Mouse (Mus musculus): ENCODE data around the gene Hs6st2. TPM values are rescaled to one million over a fixed set of nuclear protein-coding genes. Genes with fewer than 3 reads are reported as not detected.

Gene Hs6st2
- 25.3 and 27.0 TPM in 2 replicates for polyA plus RNA-seq (2014; fragmentation: Nextera tagmentation; extraction: Ambion mirVana)

DNA sequence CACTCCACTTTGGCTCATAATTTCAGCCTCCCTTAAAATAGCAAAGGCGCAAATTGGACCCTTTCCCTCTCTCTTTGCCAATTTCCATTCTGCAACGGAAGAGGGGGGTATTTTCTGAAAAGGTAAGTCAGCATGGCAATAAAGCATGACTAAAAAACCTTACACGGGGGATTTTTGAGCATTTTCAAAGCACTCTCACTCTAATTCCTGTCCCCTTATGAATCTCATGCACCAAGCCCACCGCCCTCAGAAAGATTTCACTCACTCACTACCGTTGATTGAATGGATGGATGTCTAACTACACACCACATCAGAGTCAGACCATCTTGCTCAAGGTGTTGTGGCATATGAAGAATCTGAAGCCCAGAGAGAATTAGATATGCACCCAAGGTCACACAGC, at the start of gene Hs6st2:
Hs6st2 (minus strand) TSS at position 101 of the 400 bp plus-strand sequence.
- no peaks in the 10 kb centered on the region for H3K4me1 ChIP-seq (ENCODE audit: control insufficient read depth, insufficient read depth, low read length)
- H3K36me3 ChIP-seq (replicated peaks; ENCODE audit: control insufficient read depth, insufficient read depth, low read depth, low read length): no peaks in the 10 kb centered on the region
- H3K27me3 ChIP-seq (ENCODE audit: control insufficient read depth, insufficient read depth, low read length): no peaks in the 10 kb centered on the region; the same call in 1 of the 2 replicates
- H3K4me3 ChIP-seq (ENCODE audit: low read depth, low read length): peak within 1 kb of the TSS; percentile 47
- H3K27ac ChIP-seq (replicated peaks; ENCODE audit: low read depth, low read length): no peak within 1 kb of the TSS
- no peaks in the 10 kb centered on the region for H3K9me3 ChIP-seq (replicated peaks; ENCODE audit: control insufficient read depth, low read length)
- H3K9ac ChIP-seq (replicated peaks; ENCODE audit: low read length): peak within 1 kb of the TSS; percentile 68
- WGBS: 18% methylated on average over 5 of the region's 5 CpGs
- ATAC-seq (replicated peaks; ENCODE audit: insufficient number of reproducible peaks, low FRiP score, low TSS enrichment, low read depth): no peak
- DNase-seq (ENCODE audit: low spot score): no peak
- peak within 1 kb of the TSS; percentile 62 for H3K4me2 ChIP-seq (ENCODE audit: low read depth, low read length)

DNA sequence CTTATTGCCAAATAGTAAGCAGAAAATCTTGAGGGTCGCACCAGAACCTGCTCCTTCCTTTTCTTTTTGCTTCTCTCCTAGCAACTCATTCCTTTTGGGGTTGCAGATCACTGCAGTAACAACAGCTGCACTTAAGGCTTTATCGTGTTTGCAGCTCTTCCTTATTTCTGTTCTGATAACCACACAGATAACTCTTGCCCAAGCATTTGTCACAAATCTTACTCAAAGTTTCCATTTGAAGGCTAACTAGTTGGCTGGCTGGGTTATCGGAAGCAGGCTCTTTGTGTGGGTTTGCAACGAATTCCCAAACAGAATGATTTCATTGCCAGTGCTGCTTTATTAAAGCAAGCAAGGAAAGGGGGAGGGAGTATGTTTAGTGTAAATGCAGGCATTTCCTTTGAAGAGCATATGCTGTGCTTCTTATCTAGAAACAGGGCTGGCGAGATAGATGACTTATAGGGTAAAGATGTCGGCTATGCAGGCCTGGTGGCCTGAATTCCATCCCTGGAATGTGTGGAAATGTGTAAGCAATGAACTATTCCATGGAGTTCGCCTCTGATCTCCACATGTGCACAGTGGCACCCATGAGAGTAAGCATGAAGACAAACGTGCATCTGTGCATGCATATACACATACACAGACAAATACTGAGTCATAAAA, 32.6 kb upstream of the Hs6st2 start:
- Histone ChIP-seq H3K4me1 (ENCODE audit: control insufficient read depth, insufficient read depth, low read length) (no peaks in the 10 kb centered on the region), H3K4me3 (ENCODE audit: low read depth, low read length) (no peak overlapping the region), H3K4me2 (ENCODE audit: low read depth, low read length) (no peak overlapping the region), H3K27ac (replicated peaks; ENCODE audit: low read depth, low read length) (no peak overlapping the region), H3K27me3 (ENCODE audit: control insufficient read depth, insufficient read depth, low read length) (no peaks in the 10 kb centered on the region), H3K36me3 (replicated peaks; ENCODE audit: control insufficient read depth, insufficient read depth, low read depth, low read length) (no peaks in the 10 kb centered on the region), H3K9me3 (replicated peaks; ENCODE audit: control insufficient read depth, low read length) (no peaks in the 10 kb centered on the region), H3K9ac (replicated peaks; ENCODE audit: low read length) (no peak overlapping the region)
- ATAC-seq (replicated peaks; ENCODE audit: insufficient number of reproducible peaks, low FRiP score, low TSS enrichment, low read depth) (no peak), DNase-seq (ENCODE audit: low spot score) (no peak)
- WGBS: 72% methylated on average over 8 of the region's 8 CpGs

DNA sequence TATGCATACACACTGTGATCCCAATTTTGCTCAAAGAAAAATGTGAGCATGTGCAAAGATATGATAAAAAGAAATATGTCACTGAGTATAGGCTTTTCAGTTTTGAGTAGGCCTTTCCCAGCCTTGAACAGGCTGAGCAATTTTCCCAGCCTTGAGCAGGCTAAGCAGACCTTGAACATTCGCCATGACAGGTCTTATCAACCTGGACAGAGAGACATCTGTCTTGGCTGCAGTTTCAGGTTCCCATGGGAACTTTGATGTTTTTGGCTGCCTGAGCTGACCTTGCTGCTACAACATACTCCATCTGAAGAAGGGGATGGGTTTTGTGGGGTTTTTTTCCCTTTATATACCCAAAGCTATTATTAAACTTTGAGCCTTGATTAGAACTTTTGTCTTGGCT, 31.3 kb upstream of the Hs6st2 start:
- H3K4me2 ChIP-seq (ENCODE audit: low read depth, low read length): no peak overlapping the region
- ATAC-seq (replicated peaks; ENCODE audit: insufficient number of reproducible peaks, low FRiP score, low TSS enrichment, low read depth) (no peak), DNase-seq (ENCODE audit: low spot score) (no peak)
- H3K4me1 ChIP-seq (ENCODE audit: control insufficient read depth, insufficient read depth, low read length): no peaks in the 10 kb centered on the region
- H3K36me3 ChIP-seq (replicated peaks; ENCODE audit: control insufficient read depth, insufficient read depth, low read depth, low read length): no peaks in the 10 kb centered on the region
- H3K9me3 ChIP-seq (replicated peaks; ENCODE audit: control insufficient read depth, low read length): no peaks in the 10 kb centered on the region
- H3K27ac ChIP-seq (replicated peaks; ENCODE audit: low read depth, low read length): no peak overlapping the region
- no peak overlapping the region for H3K4me3 ChIP-seq (ENCODE audit: low read depth, low read length)
- H3K9ac ChIP-seq (replicated peaks; ENCODE audit: low read length): no peak overlapping the region
- WGBS: 58% methylated on average over 1 of the region's 1 CpGs
- H3K27me3 ChIP-seq (ENCODE audit: control insufficient read depth, insufficient read depth, low read length): no peaks in the 10 kb centered on the region

DNA sequence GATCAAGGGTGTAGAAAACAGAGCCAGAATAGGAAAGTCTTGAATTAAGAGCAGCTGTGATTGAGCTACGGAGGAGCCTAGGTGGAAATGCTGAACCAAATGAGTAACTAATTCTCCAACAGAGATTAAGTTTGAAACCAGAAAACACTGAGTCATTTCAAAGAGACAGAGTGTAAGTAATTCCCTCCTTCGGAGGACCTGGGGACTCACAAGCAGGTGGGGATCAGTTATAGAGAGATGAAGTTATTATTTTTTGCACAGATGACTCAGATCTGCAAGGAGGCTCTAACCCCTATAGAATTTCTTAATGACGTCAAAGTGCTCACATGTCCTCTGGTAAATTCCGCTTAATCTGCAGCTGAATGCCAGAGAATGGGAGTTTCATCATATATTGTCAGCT, 21.2 kb upstream of the Hs6st2 start:
- WGBS: 39% methylated on average over 4 of the region's 4 CpGs
- ATAC-seq (replicated peaks; ENCODE audit: insufficient number of reproducible peaks, low FRiP score, low TSS enrichment, low read depth) (no peak), DNase-seq (ENCODE audit: low spot score) (no peak)
- no peak overlapping the region for H3K9ac ChIP-seq (replicated peaks; ENCODE audit: low read length)
- no peak overlapping the region for H3K27ac ChIP-seq (replicated peaks; ENCODE audit: low read depth, low read length)
- H3K27me3 ChIP-seq (ENCODE audit: control insufficient read depth, insufficient read depth, low read length): peaks cover 2% of the 10 kb centered on the region; the same call in 1 of the 2 replicates
- H3K4me1 ChIP-seq (ENCODE audit: control insufficient read depth, insufficient read depth, low read length): no peaks in the 10 kb centered on the region
- H3K4me2 ChIP-seq (ENCODE audit: low read depth, low read length): no peak overlapping the region
- H3K36me3 ChIP-seq (replicated peaks; ENCODE audit: control insufficient read depth, insufficient read depth, low read depth, low read length): no peaks in the 10 kb centered on the region
- no peaks in the 10 kb centered on the region for H3K9me3 ChIP-seq (replicated peaks; ENCODE audit: control insufficient read depth, low read length)
- no peak overlapping the region for H3K4me3 ChIP-seq (ENCODE audit: low read depth, low read length)

DNA sequence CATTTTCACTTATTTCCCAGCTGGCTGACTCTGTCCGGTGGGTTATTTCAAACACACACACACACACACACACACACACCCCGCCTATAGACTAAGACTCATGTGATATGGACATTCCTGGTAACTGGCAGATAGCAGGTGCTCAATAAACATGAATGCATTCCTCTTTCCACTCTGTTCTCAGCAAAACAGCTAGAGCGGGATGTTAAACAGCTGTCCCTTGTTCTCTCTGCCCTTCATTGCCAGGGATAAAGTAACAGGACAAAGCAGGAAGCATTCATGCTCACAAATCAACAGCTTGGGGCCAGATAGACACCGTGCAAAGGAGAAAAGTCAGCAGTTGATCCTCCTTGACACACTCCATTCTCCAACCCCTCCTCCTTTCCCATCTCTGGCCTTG, 17.4 kb upstream of the Hs6st2 start:
- Histone ChIP-seq H3K27me3 (ENCODE audit: control insufficient read depth, insufficient read depth, low read length) (peaks cover 2% of the 10 kb centered on the region; the same call in 1 of the 2 replicates), H3K36me3 (replicated peaks; ENCODE audit: control insufficient read depth, insufficient read depth, low read depth, low read length) (no peaks in the 10 kb centered on the region)
- 60% methylated on average over 4 of the region's 4 CpGs for WGBS

DNA sequence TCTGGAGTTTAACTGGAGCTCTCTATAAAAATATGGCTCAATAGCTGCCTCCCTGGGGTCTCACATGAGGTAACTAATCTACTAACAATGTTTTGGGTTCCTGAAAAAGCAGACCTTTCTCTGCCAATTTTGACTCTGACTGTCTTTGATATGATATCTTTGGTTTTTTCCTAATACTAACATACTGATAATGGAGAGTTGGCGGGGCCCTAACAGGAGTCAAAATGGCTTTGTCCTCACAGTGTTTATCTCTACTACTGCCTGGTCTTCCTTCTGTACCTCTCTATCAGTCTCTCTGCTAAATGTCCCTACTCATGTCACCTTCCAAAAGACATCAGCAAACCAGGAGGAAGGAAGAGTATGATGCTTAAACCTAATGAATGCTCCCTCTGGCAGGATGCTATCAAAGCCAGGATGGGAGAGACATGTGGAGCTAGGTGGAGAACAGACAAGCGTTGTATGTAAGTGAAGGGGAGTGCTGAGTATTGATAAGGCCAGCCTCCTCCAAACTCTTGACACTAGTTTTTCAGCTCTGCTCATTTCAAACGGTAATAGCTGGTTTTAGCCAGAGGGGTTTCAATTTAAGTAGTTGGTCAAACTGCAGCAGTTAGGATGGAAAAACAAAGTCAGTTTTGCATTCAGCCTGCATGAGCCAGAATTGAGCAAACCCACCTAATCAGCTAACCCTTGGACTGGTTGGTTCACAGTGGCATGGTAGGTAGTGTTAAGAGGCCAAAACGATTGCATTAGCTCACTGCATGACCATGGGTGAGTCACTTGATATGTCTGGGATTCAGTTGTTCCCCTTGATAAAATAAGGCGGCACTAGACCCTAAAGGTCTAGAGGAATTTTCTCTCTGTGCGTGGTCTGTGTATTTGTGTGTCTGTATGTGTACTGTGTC, 4.6 kb upstream of the Hs6st2 start:
- H3K4me1 ChIP-seq (ENCODE audit: control insufficient read depth, insufficient read depth, low read length): no peaks in the 10 kb centered on the region
- ATAC-seq (replicated peaks; ENCODE audit: insufficient number of reproducible peaks, low FRiP score, low TSS enrichment, low read depth) (no peak), DNase-seq (ENCODE audit: low spot score) (no peak)
- H3K4me2 ChIP-seq (ENCODE audit: low read depth, low read length): no peak overlapping the region
- H3K9ac ChIP-seq (replicated peaks; ENCODE audit: low read length): no peak overlapping the region
- no peak overlapping the region for H3K4me3 ChIP-seq (ENCODE audit: low read depth, low read length)
- 70% methylated on average over 6 of the region's 6 CpGs for WGBS
- H3K27me3 ChIP-seq (ENCODE audit: control insufficient read depth, insufficient read depth, low read length): no peaks in the 10 kb centered on the region; the same call in 1 of the 2 replicates
- no peaks in the 10 kb centered on the region for H3K9me3 ChIP-seq (replicated peaks; ENCODE audit: control insufficient read depth, low read length)
- no peak overlapping the region for H3K27ac ChIP-seq (replicated peaks; ENCODE audit: low read depth, low read length)
- no peaks in the 10 kb centered on the region for H3K36me3 ChIP-seq (replicated peaks; ENCODE audit: control insufficient read depth, insufficient read depth, low read depth, low read length)

More for the DNA sequence above, 17.4 kb upstream of the Hs6st2 start:
- H3K4me3 ChIP-seq (ENCODE audit: low read depth, low read length): no peak overlapping the region
- no peak overlapping the region for H3K9ac ChIP-seq (replicated peaks; ENCODE audit: low read length)
- H3K9me3 ChIP-seq (replicated peaks; ENCODE audit: control insufficient read depth, low read length): no peaks in the 10 kb centered on the region
- H3K27ac ChIP-seq (replicated peaks; ENCODE audit: low read depth, low read length): no peak overlapping the region
- no peak overlapping the region for H3K4me2 ChIP-seq (ENCODE audit: low read depth, low read length)
- no peak for ATAC-seq (replicated peaks; ENCODE audit: insufficient number of reproducible peaks, low FRiP score, low TSS enrichment, low read depth)
- no peaks in the 10 kb centered on the region for H3K4me1 ChIP-seq (ENCODE audit: control insufficient read depth, insufficient read depth, low read length)
- no peak for DNase-seq (ENCODE audit: low spot score)

DNA sequence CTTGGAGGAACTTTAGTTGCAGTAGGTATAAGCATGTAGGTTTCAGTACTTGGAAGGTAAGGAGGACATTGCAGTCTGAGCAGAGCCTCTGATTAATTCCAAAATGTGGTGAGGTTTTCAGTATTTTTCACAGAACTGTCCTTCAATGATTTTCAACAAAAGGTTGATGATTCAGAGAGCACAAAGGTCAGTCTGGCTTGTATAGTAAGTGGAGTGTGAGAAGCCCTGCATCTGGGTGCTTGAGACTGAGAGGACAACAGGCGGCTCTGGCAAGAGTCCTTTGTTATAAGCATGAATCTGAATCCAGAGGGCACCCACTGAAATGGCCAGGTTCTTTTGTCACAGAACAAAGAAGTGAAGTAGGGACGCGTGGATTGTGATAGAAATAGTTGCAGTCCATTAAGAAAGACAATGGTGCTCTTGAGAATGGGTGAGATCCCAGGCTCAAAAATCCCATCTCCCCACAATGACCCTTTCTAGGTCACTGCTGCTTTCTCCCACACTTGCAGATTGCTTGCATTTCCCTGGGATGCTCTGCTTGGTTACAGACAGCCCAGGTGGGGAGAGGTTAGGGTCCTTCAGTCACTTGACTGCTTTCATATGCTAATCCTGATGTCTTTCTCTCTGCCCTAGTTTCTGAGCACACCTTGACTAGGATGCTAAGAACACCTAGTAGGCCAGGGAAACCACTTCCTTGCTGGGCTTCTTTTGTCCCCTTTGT, 2.8 kb upstream of the Hs6st2 start:
- no peak for ATAC-seq (replicated peaks; ENCODE audit: insufficient number of reproducible peaks, low FRiP score, low TSS enrichment, low read depth)
- 58% methylated on average over 3 of the region's 3 CpGs for WGBS

More for the DNA sequence above, 2.8 kb upstream of the Hs6st2 start:
- no peaks in the 10 kb centered on the region; the same call in 1 of the 2 replicates for H3K27me3 ChIP-seq (ENCODE audit: control insufficient read depth, insufficient read depth, low read length)
- no peaks in the 10 kb centered on the region for H3K9me3 ChIP-seq (replicated peaks; ENCODE audit: control insufficient read depth, low read length)
- no peak overlapping the region for H3K9ac ChIP-seq (replicated peaks; ENCODE audit: low read length)
- H3K4me2 ChIP-seq (ENCODE audit: low read depth, low read length): no peak overlapping the region
- no peak overlapping the region for H3K27ac ChIP-seq (replicated peaks; ENCODE audit: low read depth, low read length)
- no peaks in the 10 kb centered on the region for H3K36me3 ChIP-seq (replicated peaks; ENCODE audit: control insufficient read depth, insufficient read depth, low read depth, low read length)
- no peak overlapping the region for H3K4me3 ChIP-seq (ENCODE audit: low read depth, low read length)
- DNase-seq (ENCODE audit: low spot score): no peak
- no peaks in the 10 kb centered on the region for H3K4me1 ChIP-seq (ENCODE audit: control insufficient read depth, insufficient read depth, low read length)

Data from embryonic facial prominence, embryonic 11.5 days (tissue).